Mouse (Mus musculus): Measurements from ENCODE around the gene Mdga1. TPM values are rescaled to one million over a fixed set of nuclear protein-coding genes. Genes with fewer than 3 reads are reported as not detected.

The Mdga1 gene
- polyA plus RNA-seq (2015; fragmentation: Nextera tagmentation; extraction: Ambion mirVana), result 1.6 and 1.9 TPM in 2 replicates

DNA sequence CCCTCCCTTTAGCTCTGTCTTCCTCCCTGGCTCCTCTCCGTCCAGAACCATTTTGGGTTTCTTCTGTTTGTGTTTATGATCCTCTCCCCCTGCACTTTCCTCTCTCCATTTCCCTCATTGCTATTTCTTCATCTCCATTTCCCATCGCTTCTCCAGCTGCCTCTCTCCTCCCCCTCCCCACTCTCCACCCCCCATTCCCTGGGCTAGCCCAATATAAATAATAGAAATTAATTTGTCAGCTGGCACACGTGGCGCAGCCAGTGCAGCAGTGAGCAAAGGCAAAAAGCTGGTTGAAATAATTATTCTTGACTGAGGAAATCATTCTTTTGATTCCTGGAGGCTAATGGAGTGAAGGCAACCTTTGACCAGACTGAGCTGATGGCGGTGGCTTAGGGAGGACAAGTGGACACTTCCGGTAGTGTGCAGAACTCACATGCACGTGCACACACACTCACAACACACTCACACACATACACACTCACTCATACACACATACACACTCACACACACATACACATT lies at the start of gene Mdga1:
Gene Mdga1, minus strand, starts transcription at position 51 of the 519 bp plus-strand sequence.
- 70% methylated on average over 7 of the region's 7 CpGs for WGBS (ENCODE audit: insufficient replicate concordance)
- Histone ChIP-seq H3K4me2 (ENCODE audit: low read depth, low read length) (no peak within 1 kb of the TSS), H3K9ac (ENCODE audit: low read depth, low read length) (no peak within 1 kb of the TSS), H3K4me1 (ENCODE audit: control insufficient read depth, low read depth, low read length) (no peaks in the 10 kb centered on the region), H3K9me3 (replicated peaks; ENCODE audit: control insufficient read depth, low read length) (no peaks in the 10 kb centered on the region), H3K27me3 (ENCODE audit: control insufficient read depth, insufficient read depth, low read depth, low read length) (peaks cover 4% of the 10 kb centered on the region; the same call in 1 of the 2 replicates), H3K36me3 (ENCODE audit: control insufficient read depth, insufficient read depth) (no peaks in the 10 kb centered on the region), H3K27ac (ENCODE audit: low read length) (no peak within 1 kb of the TSS), H3K4me3 (ENCODE audit: low read depth, low read length) (no peak within 1 kb of the TSS)
- no peak for ATAC-seq (ENCODE audit: low read depth)

DNA sequence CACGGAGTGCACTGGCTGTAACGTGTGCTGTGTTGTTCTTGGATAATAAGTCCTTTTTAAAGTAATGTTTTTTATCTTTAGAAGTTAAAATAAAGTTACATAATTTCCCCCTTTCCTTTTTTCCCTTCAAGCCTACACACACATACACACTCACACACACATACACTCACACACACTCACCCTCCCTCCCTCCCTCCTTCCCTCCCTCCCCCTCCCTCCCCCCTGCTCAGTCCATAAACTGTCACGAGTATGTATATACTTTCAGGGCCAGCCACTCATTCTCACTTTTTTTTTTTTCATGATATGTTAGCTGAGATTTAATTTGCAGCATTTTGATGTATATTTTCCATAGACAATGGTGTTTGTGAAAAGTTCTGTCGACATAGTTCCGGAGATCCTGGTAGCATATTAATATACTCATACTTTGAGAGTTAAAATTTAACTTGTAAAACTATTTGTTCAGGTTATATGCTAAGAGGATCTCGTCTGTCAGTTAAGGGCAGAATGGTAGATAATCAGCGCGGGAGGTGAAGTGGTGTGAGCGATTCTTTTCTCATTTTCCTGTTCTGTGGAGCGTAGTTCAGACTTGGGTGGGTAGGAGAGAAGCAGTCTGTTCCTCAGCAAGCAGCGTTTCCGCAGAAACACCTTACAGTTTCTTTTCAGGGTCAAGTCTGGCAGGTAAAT lies 49.2 kb upstream of the Mdga1 start:
- Histone ChIP-seq H3K27ac (ENCODE audit: low read length) (no peak overlapping the region), H3K4me1 (ENCODE audit: control insufficient read depth, low read depth, low read length) (no peaks in the 10 kb centered on the region; the same call in 1 of the 2 replicates), H3K4me2 (ENCODE audit: low read depth, low read length) (no peak overlapping the region), H3K4me3 (ENCODE audit: low read depth, low read length) (no peak overlapping the region), H3K36me3 (ENCODE audit: control insufficient read depth, insufficient read depth) (no peaks in the 10 kb centered on the region), H3K9ac (ENCODE audit: low read depth, low read length) (no peak overlapping the region), H3K9me3 (replicated peaks; ENCODE audit: control insufficient read depth, low read length) (no peaks in the 10 kb centered on the region), H3K27me3 (ENCODE audit: control insufficient read depth, insufficient read depth, low read depth, low read length) (no peaks in the 10 kb centered on the region)
- ATAC-seq (ENCODE audit: low read depth), result no peak
- WGBS (ENCODE audit: insufficient replicate concordance), result 70% methylated on average over 12 of the region's 12 CpGs

DNA sequence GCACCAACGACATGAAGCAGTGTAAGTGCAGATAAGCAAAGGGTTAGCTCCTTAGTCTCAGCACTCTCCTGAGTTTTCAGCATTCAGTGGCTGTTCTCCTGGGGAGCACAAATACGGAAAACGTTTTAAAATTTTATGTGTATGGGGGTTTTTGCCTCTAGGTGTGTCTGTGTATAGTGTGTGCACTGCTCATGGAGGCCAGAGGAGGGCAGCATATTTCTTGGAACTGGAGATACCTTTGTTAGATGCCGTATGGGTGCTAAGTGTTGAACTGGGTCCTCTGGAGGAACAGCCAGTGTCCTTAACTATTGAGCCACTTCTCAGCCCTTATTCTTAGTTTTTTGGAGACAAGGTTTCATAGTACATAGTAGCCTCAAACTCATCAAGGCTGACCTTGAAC lies 44.8 kb upstream of the Mdga1 start:
- no peak overlapping the region for H3K27ac ChIP-seq (ENCODE audit: low read length)
- no peak overlapping the region for H3K4me3 ChIP-seq (ENCODE audit: low read depth, low read length)
- no peaks in the 10 kb centered on the region for H3K9me3 ChIP-seq (replicated peaks; ENCODE audit: control insufficient read depth, low read length)
- no peak for ATAC-seq (ENCODE audit: low read depth)
- H3K4me2 ChIP-seq (ENCODE audit: low read depth, low read length), result no peak overlapping the region
- H3K27me3 ChIP-seq (ENCODE audit: control insufficient read depth, insufficient read depth, low read depth, low read length), result no peaks in the 10 kb centered on the region
- H3K36me3 ChIP-seq (ENCODE audit: control insufficient read depth, insufficient read depth), result no peaks in the 10 kb centered on the region
- H3K9ac ChIP-seq (ENCODE audit: low read depth, low read length), result no peak overlapping the region
- peaks cover 7% of the 10 kb centered on the region for H3K4me1 ChIP-seq (ENCODE audit: control insufficient read depth, low read depth, low read length)
- 83% methylated on average over 4 of the region's 4 CpGs for WGBS (ENCODE audit: insufficient replicate concordance)

DNA sequence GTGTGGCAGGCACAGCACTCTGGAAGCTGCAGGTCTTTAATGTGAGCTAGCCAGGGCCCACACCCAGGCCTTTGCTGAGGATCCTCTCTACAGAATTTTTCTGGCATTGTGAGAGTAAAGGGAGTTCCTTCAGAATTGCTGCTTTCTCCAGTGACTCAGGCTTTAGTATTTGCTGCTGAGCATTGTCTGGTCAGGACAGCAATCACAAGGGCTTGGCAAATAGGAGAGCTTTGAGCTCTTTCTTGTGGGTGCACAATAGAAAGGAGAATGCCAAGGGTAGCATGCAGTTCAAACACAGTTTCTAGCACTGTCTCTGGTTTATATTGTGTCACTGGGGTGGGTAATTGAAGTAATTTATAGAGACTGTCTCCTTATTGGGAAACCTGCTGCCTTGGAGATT lies 38.5 kb upstream of the Mdga1 start:
- H3K4me2 ChIP-seq (ENCODE audit: low read depth, low read length), result peak overlapping the region; percentile 24; the same call in 1 of the 2 replicates

DNA sequence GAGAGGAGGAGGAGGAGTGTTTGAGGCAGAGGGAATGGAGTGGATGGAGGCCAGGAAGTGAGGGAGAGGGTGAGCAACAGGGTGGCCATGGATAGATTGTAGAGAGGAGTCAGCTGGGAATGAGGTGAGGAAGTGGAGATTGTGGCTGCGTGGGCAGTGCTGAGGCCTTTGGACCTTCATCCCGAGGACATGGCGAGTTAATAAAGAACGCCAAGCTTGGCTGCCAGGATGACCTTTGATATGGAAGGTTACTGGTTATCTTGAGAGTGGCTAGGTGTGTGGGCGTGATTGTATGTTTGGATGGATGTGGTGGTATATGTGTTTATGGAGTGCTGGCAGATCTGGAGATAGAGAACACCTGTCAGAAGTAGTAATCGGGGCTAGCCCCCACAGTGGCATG lies 38.0 kb upstream of the Mdga1 start:
- H3K9ac ChIP-seq (ENCODE audit: low read depth, low read length), result no peak overlapping the region
- peaks cover 42% of the 10 kb centered on the region for H3K4me1 ChIP-seq (ENCODE audit: control insufficient read depth, low read depth, low read length)
- H3K36me3 ChIP-seq (ENCODE audit: control insufficient read depth, insufficient read depth), result no peaks in the 10 kb centered on the region

More for the DNA sequence above, 38.5 kb upstream of the Mdga1 start:
- ATAC-seq (ENCODE audit: low read depth), result no peak
- H3K9me3 ChIP-seq (replicated peaks; ENCODE audit: control insufficient read depth, low read length), result no peaks in the 10 kb centered on the region
- H3K4me3 ChIP-seq (ENCODE audit: low read depth, low read length), result no peak overlapping the region
- no peak overlapping the region for H3K9ac ChIP-seq (ENCODE audit: low read depth, low read length)
- H3K4me1 ChIP-seq (ENCODE audit: control insufficient read depth, low read depth, low read length), result peaks cover 39% of the 10 kb centered on the region
- H3K27me3 ChIP-seq (ENCODE audit: control insufficient read depth, insufficient read depth, low read depth, low read length), result no peaks in the 10 kb centered on the region
- H3K27ac ChIP-seq (ENCODE audit: low read length), result peak overlapping the region; percentile 54
- H3K36me3 ChIP-seq (ENCODE audit: control insufficient read depth, insufficient read depth), result no peaks in the 10 kb centered on the region

DNA sequence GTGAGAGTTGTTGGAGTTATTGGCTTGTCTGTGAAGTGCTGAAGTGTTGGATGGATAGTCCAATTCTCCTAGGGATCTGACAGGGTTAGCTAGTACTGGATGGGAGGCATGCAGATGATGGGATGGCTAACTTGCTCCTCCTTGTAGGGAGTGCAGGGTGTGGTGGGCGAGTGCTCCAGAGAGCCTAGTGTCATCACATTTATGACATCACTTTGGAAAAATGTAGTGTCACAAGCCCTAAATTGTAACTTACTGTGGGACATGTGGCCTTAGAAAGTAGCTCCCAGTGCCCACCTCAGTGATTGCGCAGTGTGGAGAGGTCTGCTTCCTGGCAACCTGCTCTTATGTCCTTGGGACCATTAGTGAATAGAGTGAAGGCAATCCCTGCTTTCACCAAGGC lies 37.0 kb upstream of the Mdga1 start:
- no peak for ATAC-seq (ENCODE audit: low read depth)
- H3K4me1 ChIP-seq (ENCODE audit: control insufficient read depth, low read depth, low read length), result peaks cover 42% of the 10 kb centered on the region
- no peak overlapping the region for H3K9ac ChIP-seq (ENCODE audit: low read depth, low read length)
- H3K4me3 ChIP-seq (ENCODE audit: low read depth, low read length), result no peak overlapping the region
- H3K36me3 ChIP-seq (ENCODE audit: control insufficient read depth, insufficient read depth), result no peaks in the 10 kb centered on the region
- no peaks in the 10 kb centered on the region for H3K9me3 ChIP-seq (replicated peaks; ENCODE audit: control insufficient read depth, low read length)
- H3K4me2 ChIP-seq (ENCODE audit: low read depth, low read length), result peak overlapping the region; percentile 22
- no peaks in the 10 kb centered on the region for H3K27me3 ChIP-seq (ENCODE audit: control insufficient read depth, insufficient read depth, low read depth, low read length)
- H3K27ac ChIP-seq (ENCODE audit: low read length), result 0 out of 2 replicates have a peak overlapping the region, but pooled peaks have one; percentile 42
- 72% methylated on average over 2 of the region's 2 CpGs for WGBS (ENCODE audit: insufficient replicate concordance)

More for the DNA sequence above, 38.0 kb upstream of the Mdga1 start:
- H3K4me2 ChIP-seq (ENCODE audit: low read depth, low read length), result peak overlapping the region; percentile 24
- WGBS (ENCODE audit: insufficient replicate concordance), result 56% methylated on average over 6 of the region's 6 CpGs
- peak overlapping the region; percentile 58 for H3K27ac ChIP-seq (ENCODE audit: low read length)
- no peaks in the 10 kb centered on the region for H3K9me3 ChIP-seq (replicated peaks; ENCODE audit: control insufficient read depth, low read length)
- no peaks in the 10 kb centered on the region for H3K27me3 ChIP-seq (ENCODE audit: control insufficient read depth, insufficient read depth, low read depth, low read length)
- ATAC-seq (ENCODE audit: low read depth), result peak; percentile 1; the same call in 1 of the 2 replicates
- no peak overlapping the region for H3K4me3 ChIP-seq (ENCODE audit: low read depth, low read length)

DNA sequence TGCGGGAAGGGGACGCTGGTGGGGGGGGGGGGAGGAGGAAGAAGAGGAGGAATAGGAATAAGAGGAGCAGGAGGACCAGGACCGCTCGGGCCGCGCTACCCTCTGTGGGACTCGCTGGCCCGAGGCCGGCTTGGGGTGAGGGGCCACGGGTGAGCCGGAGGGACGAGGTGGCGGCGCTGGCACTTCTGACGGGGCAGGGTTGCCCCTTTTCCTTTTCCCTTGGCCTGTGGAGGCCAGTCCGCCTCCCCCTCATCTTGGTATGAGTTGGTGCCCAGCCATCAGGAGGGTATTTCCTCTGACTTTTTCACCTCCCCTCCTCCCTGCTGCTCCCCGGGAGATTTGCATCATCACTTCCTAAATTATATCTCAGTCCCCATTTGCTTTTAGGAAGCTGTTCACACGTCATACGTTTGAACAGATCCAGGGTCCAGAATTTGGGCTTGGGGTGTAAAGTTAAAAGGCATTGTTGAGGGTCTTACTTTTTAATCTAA lies 35.6 kb upstream of the Mdga1 start:
- H3K27ac ChIP-seq (ENCODE audit: low read length), result peak overlapping the region; percentile 99
- peak overlapping the region; percentile 97 for H3K4me3 ChIP-seq (ENCODE audit: low read depth, low read length)
- H3K4me1 ChIP-seq (ENCODE audit: control insufficient read depth, low read depth, low read length), result peaks cover 42% of the 10 kb centered on the region
- 0% methylated on average over 17 of the region's 19 CpGs for WGBS (ENCODE audit: insufficient replicate concordance)
- no peaks in the 10 kb centered on the region for H3K36me3 ChIP-seq (ENCODE audit: control insufficient read depth, insufficient read depth)
- H3K27me3 ChIP-seq (ENCODE audit: control insufficient read depth, insufficient read depth, low read depth, low read length), result no peaks in the 10 kb centered on the region
- no peaks in the 10 kb centered on the region for H3K9me3 ChIP-seq (replicated peaks; ENCODE audit: control insufficient read depth, low read length)
- no peak for ATAC-seq (ENCODE audit: low read depth)
- H3K4me2 ChIP-seq (ENCODE audit: low read depth, low read length), result peak overlapping the region; percentile 93
- peak overlapping the region; percentile 98 for H3K9ac ChIP-seq (ENCODE audit: low read depth, low read length)

DNA sequence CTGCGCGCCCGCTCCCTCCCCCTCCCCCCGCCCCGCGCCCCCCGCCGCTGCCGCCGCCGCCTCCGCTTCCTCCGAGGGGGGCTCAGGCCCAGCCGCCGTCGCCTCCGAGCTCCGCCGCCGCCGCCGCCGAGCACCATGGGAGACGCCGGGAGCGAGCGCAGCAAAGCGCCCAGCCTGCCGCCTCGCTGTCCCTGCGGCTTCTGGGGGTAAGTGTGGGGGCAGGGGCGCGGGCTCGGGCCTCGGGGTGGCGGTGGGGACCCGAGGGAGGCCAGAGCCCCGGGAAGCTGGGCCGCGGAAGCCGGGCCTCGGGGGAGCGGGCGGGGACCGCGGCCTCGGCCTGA lies 35.2 kb upstream of the Mdga1 start:
- Histone ChIP-seq H3K4me3 (ENCODE audit: low read depth, low read length) (peak overlapping the region; percentile 97), H3K27ac (ENCODE audit: low read length) (peak overlapping the region; percentile 99), H3K9me3 (replicated peaks; ENCODE audit: control insufficient read depth, low read length) (no peaks in the 10 kb centered on the region), H3K36me3 (ENCODE audit: control insufficient read depth, insufficient read depth) (no peaks in the 10 kb centered on the region), H3K4me1 (ENCODE audit: control insufficient read depth, low read depth, low read length) (peaks cover 39% of the 10 kb centered on the region), H3K27me3 (ENCODE audit: control insufficient read depth, insufficient read depth, low read depth, low read length) (no peaks in the 10 kb centered on the region), H3K9ac (ENCODE audit: low read depth, low read length) (peak overlapping the region; percentile 98), H3K4me2 (ENCODE audit: low read depth, low read length) (peak overlapping the region; percentile 93)
- WGBS (ENCODE audit: insufficient replicate concordance), result 1% methylated on average over 18 of the region's 47 CpGs
- ATAC-seq (ENCODE audit: low read depth), result peak; percentile 2; the same call in 1 of the 2 replicates
